Mouse (Mus musculus) embryonic stem cell, embryonic (primary cell): ENCODE data around the gene St7l.

Source experiments
- CTCF ChIA-PET, 4 experiments: fragments of 300-600 bp in 2 of 4; fragments of 350-600 bp in 2 of 4; sonication (Branson Sonifier 250); formaldehyde crosslinking; loops; one replicate each; lab custom pipeline; 2022; ENCODE audit warnings: inconsistent platforms in 2 of 4; lab: Charles Lee
- POLR2A ChIA-PET, 4 experiments: fragments of 300-600 bp in 2 of 4; fragments of 350-600 bp in 2 of 4; sonication (Branson Sonifier 250); formaldehyde crosslinking; loops; one replicate each; lab custom pipeline; 2022; ENCODE audit warnings: antibody characterized with exemption in 4 of 4, inconsistent platforms in 1 of 4; lab: Charles Lee

St7l gene

DNA sequence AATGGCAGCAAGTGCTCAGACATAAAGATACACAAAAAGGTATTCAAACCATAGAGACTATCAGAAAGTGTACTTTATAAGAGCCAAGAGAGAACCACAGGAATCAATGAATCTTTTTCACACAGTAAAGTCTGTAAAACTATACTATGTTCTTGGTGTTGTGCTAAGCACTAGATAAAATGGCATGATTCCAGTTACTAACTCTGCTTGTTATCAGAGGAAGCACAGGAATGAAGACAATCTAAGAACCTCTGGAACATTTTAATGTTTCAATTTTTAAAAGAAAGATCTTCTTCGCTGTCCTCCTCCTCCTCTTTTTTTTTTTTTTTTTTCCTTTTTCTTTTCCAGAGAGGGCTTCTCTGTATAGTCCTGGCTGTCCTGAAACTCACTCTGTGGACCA is 5.2 kb upstream of the St7l start:
- CTCF ChIA-PET = no interaction called here
- POLR2A ChIA-PET = interaction anchor here in 1 of 4 experiments (1.2 kb wide), 1 partner anchor 44 kb away, joined by 3 read pairs; no protein-coding TSS in a partner anchor

DNA sequence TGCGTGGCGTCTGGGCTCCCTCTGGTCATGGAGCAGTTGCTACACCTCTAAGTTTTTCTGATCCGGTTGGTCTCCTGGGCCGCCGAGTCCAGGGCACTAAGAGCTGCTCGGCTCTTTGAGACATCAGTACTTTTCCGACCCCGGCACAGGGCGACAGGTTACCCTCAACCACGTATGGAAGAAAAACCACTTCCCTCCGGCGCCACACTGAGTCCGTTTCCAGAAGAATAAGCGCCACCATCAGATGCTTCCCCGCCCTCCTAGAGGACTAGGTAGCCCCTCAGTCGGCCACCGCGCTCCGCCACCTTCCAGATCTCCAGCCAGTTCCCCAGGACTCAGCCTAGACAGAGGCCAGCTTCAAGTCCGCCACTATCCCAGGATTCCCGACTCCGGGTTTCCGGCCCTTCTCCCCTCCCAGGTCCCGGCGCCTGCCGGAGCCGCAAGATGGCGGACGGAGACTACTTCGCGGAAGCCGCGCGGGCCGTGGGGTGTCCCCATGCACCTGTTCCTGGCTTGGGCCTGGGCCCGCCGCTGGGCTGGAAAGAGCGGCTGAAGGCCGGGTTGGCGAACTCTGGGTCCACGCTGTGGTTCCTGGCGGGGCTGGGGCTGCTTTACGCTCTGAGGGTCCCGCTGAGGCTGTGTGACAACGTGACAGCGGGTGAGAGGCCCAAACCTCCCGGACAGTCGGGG is 991 bp downstream of the St7l start:
- POLR2A ChIA-PET = interaction anchor here (0.7 to 3.4 kb wide), 68 partner anchors 8 to 434 kb away, joined by 3 to 40 read pairs (median 4); partner anchors contain the start of genes Mov10 (in 3 of the 4), Ppm1j (in 2 of the 4), Slc16a1 (in 2 of the 4) and Cttnbp2nl (in 1 of the 4)
- CTCF ChIA-PET = interaction anchor here in 3 of 4 experiments (0.6 to 2.1 kb wide), 8 partner anchors 10 to 194 kb away, joined by 3 to 6 read pairs (median 4); no protein-coding TSS in a partner anchor

GRCm38 (mm10) chr3:104865341-104865788 is 1.6 kb downstream of the St7l start:
- ChIA-PET POLR2A (interaction anchor here in 3 of 4 experiments (0.5 to 3.4 kb wide), 24 partner anchors 8 to 435 kb away, joined by 3 to 40 read pairs (median 8); partner anchors contain the start of genes Mov10 (in 2 of the 3), Slc16a1 (in 2 of the 3) and Rhoc (in 1 of the 3)), CTCF (interaction anchor here in 2 of 4 experiments (1.2 to 2.1 kb wide), 3 partner anchors 77 to 193 kb away, joined by 3 to 6 read pairs (median 4); no protein-coding TSS in a partner anchor)

DNA sequence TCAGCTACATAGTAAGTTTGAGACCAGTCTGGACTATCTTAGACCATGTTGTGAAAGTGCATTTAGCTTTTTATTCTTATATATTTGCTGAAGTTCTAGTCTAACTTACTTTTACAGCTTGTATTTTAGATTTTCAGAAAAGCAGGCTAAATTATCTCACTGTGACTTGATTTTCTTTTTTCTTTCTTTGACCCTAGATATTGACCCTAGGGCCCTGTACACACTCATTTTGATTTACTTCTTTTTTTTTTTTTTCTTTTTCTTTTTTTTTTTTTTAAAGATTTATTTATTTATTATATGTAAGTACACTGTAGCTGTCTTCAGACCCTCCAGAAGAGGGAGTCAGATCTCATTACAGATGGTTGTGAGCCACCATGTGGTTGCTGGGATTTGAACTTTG is 2.9 kb downstream of the St7l start:
- CTCF ChIA-PET = interaction anchor here in 3 of 4 experiments (0.6 to 0.7 kb wide), 4 partner anchors 56 to 194 kb away, joined by 3 to 8 read pairs (median 4); no protein-coding TSS in a partner anchor

DNA sequence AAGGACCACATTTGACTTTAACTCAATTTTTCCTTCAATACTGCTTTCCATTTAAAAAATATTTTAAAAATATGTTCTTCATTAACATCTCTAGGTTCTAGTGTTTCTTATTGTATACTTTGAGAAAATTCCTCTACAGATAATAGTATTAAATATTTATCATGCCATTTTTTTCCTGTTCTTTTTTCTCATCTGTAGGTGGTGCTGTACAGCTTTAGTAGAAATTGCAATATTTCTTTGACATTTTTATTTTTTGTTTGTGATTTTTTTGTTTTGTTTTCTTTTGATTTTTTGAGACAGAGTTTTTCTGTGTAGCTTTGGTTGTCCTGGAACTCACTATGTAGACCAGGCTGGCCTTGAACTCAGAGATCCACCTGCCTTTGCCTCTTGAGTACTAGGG is 5.8 kb downstream of the St7l start:
- CTCF ChIA-PET = no interaction called here
- POLR2A ChIA-PET = interaction anchor here in 1 of 4 experiments (0.9 kb wide), 1 partner anchor 80 kb away, joined by 4 read pairs; no protein-coding TSS in a partner anchor

More for the DNA sequence above, 2.9 kb downstream of the St7l start:
- POLR2A ChIA-PET = interaction anchor here in 3 of 4 experiments (0.6 to 0.8 kb wide), 5 partner anchors 49 to 1659 kb away, joined by 3 to 7 read pairs (median 3); partner anchors contain the start of gene Mov10 (in 1 of the 3)

- ChIA-PET POLR2A (interaction anchor here in 1 of 4 experiments (1.6 kb wide), 1 partner anchor 24 kb away, joined by 4 read pairs; the partner anchor contains the start of genes Capza1 and St7l), CTCF (interaction anchor here in 2 of 4 experiments (0.6 to 1.0 kb wide), 2 partner anchors 123 to 410 kb away, joined by 3 read pairs; no protein-coding TSS in a partner anchor)
Measured at GRCm38 (mm10) chr3:104888585-104888984, 24.8 kb downstream of the St7l start.

DNA sequence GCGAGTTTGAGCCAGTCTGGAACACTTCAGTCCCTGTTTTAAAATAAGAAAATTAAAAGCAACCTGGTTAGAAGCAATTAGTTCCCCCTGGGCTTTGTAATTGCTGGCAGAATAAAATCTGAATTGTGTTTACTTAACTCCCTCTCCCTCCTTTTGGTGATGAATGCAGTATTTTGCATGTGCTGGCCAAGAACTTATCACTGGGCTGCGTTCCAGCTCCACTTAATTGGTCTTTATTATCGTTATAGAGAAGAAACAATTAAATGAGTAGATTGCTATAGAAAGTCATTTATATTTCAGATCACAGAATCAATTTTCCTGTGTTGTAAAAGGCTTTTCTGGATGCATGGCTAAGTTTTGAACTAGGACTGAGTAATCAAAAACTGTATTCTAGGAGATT is 32.3 kb downstream of the St7l start:
- CTCF ChIA-PET = no interaction called here
- POLR2A ChIA-PET = no interaction called here

GRCm38 (mm10) chr3:104901154-104901553 is 37.3 kb downstream of the St7l start:
- CTCF ChIA-PET = interaction anchor here in 1 of 4 experiments (2.6 kb wide), 1 partner anchor 158 kb away, joined by 10 read pairs; no protein-coding TSS in a partner anchor
- POLR2A ChIA-PET = interaction anchor here in 1 of 4 experiments (0.6 to 0.9 kb wide), 3 partner anchors 14 to 55 kb away, joined by 3 read pairs; no protein-coding TSS in a partner anchor

DNA sequence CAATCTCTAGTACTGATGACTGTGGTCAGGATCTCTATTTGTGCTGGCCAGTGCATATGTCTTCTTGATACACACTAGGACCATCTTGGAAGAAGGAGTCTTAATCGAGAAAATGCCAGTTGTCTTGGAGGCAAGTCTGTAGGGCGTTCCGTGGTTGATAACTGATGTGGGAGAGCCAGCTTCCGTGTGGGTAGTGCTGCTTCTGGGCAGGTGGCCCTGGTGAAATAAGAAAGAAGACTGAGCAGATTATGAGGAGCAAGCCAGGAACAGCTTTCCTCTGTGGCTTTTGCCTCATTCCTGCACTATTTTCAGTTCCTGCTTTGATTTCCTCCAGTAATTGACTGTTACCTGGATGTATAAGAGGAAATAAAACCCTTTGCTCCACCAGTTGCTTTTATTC is 41.6 kb downstream of the St7l start:
- POLR2A ChIA-PET = no interaction called here
- CTCF ChIA-PET = no interaction called here

- POLR2A ChIA-PET = no interaction called here
- CTCF ChIA-PET = no interaction called here
Measured at GRCm38 (mm10) chr3:104906007-104906406, 42.2 kb downstream of the St7l start.

DNA sequence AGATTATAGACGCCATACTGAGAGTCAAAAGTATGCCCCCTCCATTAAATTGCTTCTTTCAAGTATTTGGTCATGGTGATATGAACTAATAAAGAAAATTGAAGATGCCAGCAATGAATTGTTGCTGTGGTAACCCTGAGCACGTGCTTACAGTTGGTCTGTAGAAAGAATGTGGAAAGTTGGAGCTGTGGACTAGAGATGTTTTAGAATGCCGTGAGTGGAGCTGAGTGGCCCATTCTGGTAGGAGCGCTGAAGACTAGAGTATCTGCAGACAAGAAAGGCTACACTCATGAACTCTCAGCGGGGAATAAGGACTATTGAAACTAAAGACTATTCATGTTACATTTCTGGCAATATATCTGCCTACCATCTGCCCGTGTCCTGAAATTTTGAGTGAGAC is 45.4 kb downstream of the St7l start:
- CTCF ChIA-PET = interaction anchor here in 1 of 4 experiments (1.3 kb wide), 1 partner anchor 150 kb away, joined by 3 read pairs; no protein-coding TSS in a partner anchor
- POLR2A ChIA-PET = interaction anchor here in 2 of 4 experiments (0.7 to 1.3 kb wide), 2 partner anchors 10 to 54 kb away, joined by 3 to 4 read pairs; no protein-coding TSS in a partner anchor

DNA sequence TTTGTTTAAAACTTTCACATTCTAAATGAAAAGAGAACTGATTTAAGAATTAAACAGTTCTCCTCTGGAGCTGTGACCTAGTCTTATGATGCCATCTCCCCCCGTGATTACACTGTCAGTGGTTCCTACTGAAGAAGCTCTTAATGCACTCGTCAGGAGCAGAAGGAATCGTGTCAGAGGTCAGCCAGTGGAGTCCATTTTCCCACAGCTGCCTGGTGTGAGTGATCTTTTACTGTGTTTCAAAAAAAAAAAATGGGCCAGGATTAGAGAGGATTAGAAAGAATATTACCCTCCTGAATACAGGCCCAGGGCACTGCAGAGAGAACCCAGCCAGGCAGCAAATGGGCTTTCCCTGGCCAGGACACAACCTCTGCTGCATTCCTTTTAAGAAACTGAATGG is 51.2 kb downstream of the St7l start:
- POLR2A ChIA-PET = interaction anchor here in 1 of 4 experiments (0.7 to 3.1 kb wide), 4 partner anchors 10 to 96 kb away, joined by 3 to 9 read pairs (median 4); no protein-coding TSS in a partner anchor
- CTCF ChIA-PET = interaction anchor here in 2 of 4 experiments (0.7 kb wide), 2 partner anchors 18 to 78 kb away, joined by 3 read pairs; no protein-coding TSS in a partner anchor

- ChIA-PET CTCF (no interaction called here), POLR2A (no interaction called here)
Measured at GRCm38 (mm10) chr3:104929385-104929784, 65.6 kb downstream of the St7l start.

DNA sequence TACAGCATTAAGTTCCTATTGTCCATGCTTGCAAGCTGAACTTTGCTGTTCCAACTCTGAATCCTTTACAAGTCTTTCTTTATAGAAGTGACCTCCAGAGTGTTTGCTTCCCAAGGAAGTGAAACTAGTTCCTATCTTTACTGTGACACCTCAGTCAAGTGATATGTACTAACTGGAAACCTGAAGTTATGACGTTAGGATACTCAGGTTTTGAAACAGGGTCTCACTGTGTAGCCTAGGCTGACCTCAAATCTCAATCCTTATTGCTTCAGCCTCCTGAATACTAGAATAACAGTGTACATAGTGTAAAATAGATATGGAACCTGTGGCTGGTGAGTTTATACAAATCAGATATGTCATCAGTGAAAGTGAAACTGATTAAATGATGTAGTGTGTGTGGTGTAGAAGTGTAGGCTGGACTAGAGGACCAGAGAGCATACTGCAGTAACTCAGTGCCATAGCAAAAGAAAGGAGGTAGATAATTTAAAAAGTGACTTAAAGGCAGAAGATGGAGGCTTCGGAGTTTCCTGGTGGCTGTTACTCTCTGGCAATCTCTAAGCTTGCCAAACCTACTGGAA is 74.0 kb downstream of the St7l start:
- ChIA-PET POLR2A (interaction anchor here in 1 of 4 experiments (1.6 kb wide), 1 partner anchor 12 kb away, joined by 5 read pairs; no protein-coding TSS in a partner anchor), CTCF (no interaction called here)

DNA sequence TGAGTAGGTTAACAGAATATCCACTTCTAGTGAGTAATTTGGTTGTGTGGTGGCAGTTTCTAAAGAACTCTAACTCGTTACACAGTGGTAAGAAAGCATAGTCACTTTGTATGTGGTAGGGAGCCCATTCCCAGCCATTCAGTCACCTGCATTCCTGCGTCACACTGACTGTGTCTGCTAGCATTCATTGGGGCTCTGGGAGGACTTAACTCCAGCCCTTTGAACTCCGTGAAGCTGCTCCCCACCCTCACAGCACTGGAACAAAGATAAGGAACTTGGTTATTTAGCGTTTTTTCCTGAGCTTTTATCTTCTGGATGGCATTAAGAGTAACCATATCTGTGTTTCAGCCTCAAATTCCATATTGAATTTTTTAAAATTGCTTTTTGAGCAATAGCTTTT is 74.5 kb downstream of the St7l start:
- ChIA-PET CTCF (interaction anchor here in 1 of 4 experiments (0.7 kb wide), 1 partner anchor 173 kb away, joined by 3 read pairs; no protein-coding TSS in a partner anchor), POLR2A (interaction anchor here in 1 of 4 experiments (1.6 kb wide), 1 partner anchor 13 kb away, joined by 5 read pairs; no protein-coding TSS in a partner anchor)

DNA sequence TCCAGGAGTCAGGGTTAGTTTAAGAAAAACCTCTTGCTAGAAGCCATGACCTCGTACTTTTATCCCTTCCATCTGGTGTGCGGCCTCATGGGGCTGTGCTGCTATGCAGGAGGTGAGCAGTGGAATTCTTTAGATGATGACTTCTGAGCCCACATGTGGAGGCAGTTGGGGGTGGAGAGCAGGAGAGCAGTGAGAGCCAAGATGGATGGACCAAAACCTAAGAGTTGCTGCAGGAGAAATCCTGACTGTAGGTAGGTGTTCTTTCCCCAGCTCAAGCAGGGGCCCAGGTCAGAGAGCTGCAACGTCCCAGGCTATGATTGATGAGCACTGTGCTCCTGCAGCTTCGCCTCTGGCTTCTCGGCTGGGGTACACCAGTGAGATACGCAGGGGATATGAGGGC is 76.9 kb downstream of the St7l start:
- POLR2A ChIA-PET = interaction anchor here in 1 of 4 experiments (0.7 kb wide), 1 partner anchor 11 kb away, joined by 3 read pairs; no protein-coding TSS in a partner anchor
- CTCF ChIA-PET = no interaction called here

- POLR2A ChIA-PET = no interaction called here
- CTCF ChIA-PET = no interaction called here
Measured at GRCm38 (mm10) chr3:104942682-104943081, 78.9 kb downstream of the St7l start.

GRCm38 (mm10) chr3:104943333-104943732 is 79.5 kb downstream of the St7l start:
- ChIA-PET CTCF (interaction anchor here in 1 of 4 experiments (0.6 kb wide), 1 partner anchor 35 kb away, joined by 5 read pairs; no protein-coding TSS in a partner anchor), POLR2A (interaction anchor here in 1 of 4 experiments (1.0 kb wide), 1 partner anchor 128 kb away, joined by 3 read pairs; no protein-coding TSS in a partner anchor)
